Mouse (Mus musculus) hindbrain, embryonic 16.5 days (tissue): ENCODE measurements around the gene Gm26566. TPM values are rescaled to one million over a fixed set of nuclear protein-coding genes. Genes with fewer than 3 reads are reported as not detected.

Source experiments
- ATAC-seq: fragments of 200-750 bp; cut with Nextera tagmentation; 2 replicates; pipeline ENCODE4 v1.8.0; 2017; ENCODE audit warnings: moderate TSS enrichment, moderate library complexity
- H3K27ac ChIP-seq: fragments of 300-500 bp; sonication (generic); 2 replicates; pipeline ENCODE4 v1.5.1; 2014; ENCODE audit warnings: low read depth, mild to moderate bottlenecking, control low read depth, low read length, moderate library complexity
- H3K27me3 ChIP-seq: fragments of 300-500 bp; sonication (generic); replicated peaks from 2 replicates; pipeline ENCODE4 v1.6.1; 2014; ENCODE audit warnings: low read length; ENCODE audit not compliant: control insufficient read depth, insufficient read depth
- H3K36me3 ChIP-seq: fragments of 300-500 bp; sonication (generic); 2 replicates; pipeline ENCODE4 v1.6.1; 2014; ENCODE audit warnings: mild to moderate bottlenecking, low read length, moderate library complexity, mixed read lengths; ENCODE audit not compliant: control insufficient read depth, insufficient read depth
- H3K4me1 ChIP-seq: fragments of 300-500 bp; sonication (generic); 2 replicates; pipeline ENCODE4 v1.6.1; 2014; ENCODE audit warnings: low read depth, low read length; ENCODE audit not compliant: control insufficient read depth, insufficient read depth
- H3K4me2 ChIP-seq: fragments of 300-500 bp; sonication (generic); 2 replicates; pipeline ENCODE4 v1.6.1; 2014; ENCODE audit warnings: mild to moderate bottlenecking, low read length, control low read depth, moderate library complexity
- H3K4me3 ChIP-seq: fragments of 300-500 bp; sonication (generic); 2 replicates; pipeline ENCODE4 v1.5.1; 2014; ENCODE audit warnings: mild to moderate bottlenecking, low read length, control low read depth, moderate library complexity
- H3K9ac ChIP-seq: fragments of 300-500 bp; sonication (generic); 2 replicates; pipeline ENCODE4 v1.6.1; 2014; ENCODE audit warnings: low read depth, mild to moderate bottlenecking, control low read depth, low read length, moderate library complexity
- H3K9me3 ChIP-seq: fragments of 300-500 bp; sonication (generic); 2 replicates; pipeline ENCODE4 v1.6.1; 2014; ENCODE audit warnings: mild to moderate bottlenecking, low read length, moderate library complexity; ENCODE audit not compliant: control insufficient read depth
- WGBS: fragments of 180-500 bp; shearing (Covaris S2); extraction: QIAGEN DNeasy Blood & Tissue Kit; methylation state at CpG from one replicate; pipeline ENCODE4 v1.1.7; 2014; 5-methylcytosine and 5-hydroxymethylcytosine counted together
- polyA plus RNA-seq: library from polyadenylated mRNA; unstranded; fragments of >200 nt; fragmentation: Nextera tagmentation; extraction: Ambion mirVana; gene quantifications from 2 replicates; pipeline ENCODE4 v1.2.1, GENCODE M21; 2015

Gene Gm26566
- polyA plus RNA-seq, 1 experiment from 2014 or later, result 1.5 TPM

DNA sequence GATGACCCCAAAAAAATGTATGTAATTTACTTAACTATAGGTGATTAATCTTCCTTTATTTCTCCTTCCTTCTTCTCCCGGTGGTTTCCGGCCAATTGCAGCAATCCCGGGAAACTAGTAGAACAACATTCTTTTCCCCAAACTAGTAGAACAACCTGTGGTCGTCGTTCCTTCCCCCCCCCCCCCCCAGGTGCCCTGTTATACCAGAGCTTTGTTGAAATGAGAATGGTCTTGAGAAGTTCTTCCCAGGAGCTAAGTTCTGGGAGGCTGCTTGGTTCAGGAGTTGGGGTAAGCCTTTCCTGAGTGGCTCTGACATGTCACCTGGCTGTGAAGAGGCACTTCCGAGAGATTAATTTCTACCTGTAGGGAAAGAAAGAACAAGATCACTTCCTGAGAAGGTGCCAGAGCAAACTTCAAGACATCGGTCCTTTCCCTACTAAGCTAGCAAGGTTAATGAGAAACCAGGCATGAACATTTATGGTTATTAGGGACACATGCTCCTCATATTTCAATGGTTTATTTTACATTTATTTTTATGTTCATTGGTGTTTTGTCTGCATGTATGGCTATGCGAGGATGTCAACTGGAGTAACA is 2.0 kb downstream of the Gm26566 start:
- Histone ChIP-seq H3K27me3 (no peaks in the 10 kb centered on the region), H3K4me2 (no peak overlapping the region), H3K27ac (no peak overlapping the region), H3K4me1 (peaks cover 20% of the 10 kb centered on the region), H3K36me3 (peaks cover 7% of the 10 kb centered on the region), H3K9ac (no peak overlapping the region), H3K4me3 (no peak overlapping the region), H3K9me3 (no peaks in the 10 kb centered on the region)
- WGBS, result 70% methylated on average over 8 of the region's 8 CpGs
- ATAC-seq, result no peak

DNA sequence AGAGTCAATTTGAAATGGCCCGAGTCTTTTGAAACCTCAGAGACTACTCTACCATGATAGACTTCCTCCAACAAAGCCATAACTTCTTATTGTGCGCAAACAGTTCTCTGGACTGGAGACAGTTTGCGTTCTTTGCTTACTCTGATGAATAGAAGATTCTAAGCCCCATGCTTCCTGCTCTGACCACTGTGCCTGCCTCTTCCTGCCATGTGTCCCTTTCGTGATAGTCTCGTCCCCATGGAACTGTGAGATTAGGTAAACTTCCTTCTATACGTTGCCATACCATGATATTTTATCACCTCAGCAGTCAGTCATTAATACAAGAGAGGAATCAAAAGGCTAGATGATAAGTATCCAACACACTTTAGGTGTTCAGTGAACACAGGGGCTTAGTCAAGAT is 5.1 kb downstream of the Gm26566 start:
- Histone ChIP-seq H3K4me3 (no peak overlapping the region), H3K9me3 (no peaks in the 10 kb centered on the region), H3K27ac (no peak overlapping the region), H3K36me3 (no peaks in the 10 kb centered on the region), H3K4me2 (no peak overlapping the region), H3K27me3 (no peaks in the 10 kb centered on the region), H3K9ac (no peak overlapping the region), H3K4me1 (no peaks in the 10 kb centered on the region)
- WGBS, result 92% methylated on average over 6 of the region's 6 CpGs
- ATAC-seq, result no peak

DNA sequence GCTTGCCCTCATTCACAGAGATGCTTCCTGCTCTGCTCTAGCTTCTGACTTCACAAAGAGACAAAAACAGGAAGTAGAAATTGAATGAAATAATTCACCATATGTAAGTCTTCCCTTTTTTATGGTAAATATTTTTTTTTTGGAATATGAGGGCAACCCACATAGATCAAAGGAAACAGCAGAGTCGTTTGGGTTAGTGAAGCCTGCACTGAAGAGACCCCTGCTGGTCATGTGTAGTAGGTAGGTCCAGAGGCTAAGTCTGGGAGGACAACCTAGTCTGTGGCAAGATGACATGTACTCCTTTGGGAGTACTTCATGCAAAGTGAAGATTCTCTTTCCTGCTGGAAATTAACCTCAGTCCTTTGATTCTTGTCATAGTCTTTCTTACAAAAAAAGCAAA is 5.7 kb downstream of the Gm26566 start:
- Histone ChIP-seq H3K9ac (no peak overlapping the region), H3K27ac (no peak overlapping the region), H3K4me1 (no peaks in the 10 kb centered on the region), H3K4me2 (no peak overlapping the region), H3K9me3 (no peaks in the 10 kb centered on the region), H3K27me3 (no peaks in the 10 kb centered on the region), H3K36me3 (no peaks in the 10 kb centered on the region), H3K4me3 (no peak overlapping the region)
- ATAC-seq, result no peak
- WGBS, result 0% methylated on average over 1 of the region's 1 CpGs

DNA sequence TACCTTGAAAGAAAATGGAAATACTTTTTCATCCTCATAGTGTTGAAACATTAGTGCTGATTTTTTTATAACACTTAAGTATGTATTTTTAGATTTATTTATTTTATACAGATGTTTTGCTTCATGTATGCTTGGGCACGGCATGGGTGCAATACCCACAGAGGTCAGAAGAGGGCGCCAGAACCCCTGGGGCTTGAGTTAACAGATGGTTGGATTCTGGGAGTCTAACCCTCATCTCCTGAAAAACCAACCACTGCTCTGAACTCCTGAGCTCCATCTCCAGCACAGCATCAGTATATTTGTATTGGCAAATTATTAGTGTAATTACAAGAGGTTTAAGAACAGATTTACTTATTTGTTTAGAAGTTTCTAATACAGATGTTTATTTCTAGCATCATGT is 16.9 kb downstream of the Gm26566 start:
- no peaks in the 10 kb centered on the region for H3K4me1 ChIP-seq
- no peaks in the 10 kb centered on the region for H3K36me3 ChIP-seq
- H3K9ac ChIP-seq, result no peak overlapping the region
- 5% methylated on average over 2 of the region's 2 CpGs for WGBS
- no peaks in the 10 kb centered on the region for H3K27me3 ChIP-seq
- no peak overlapping the region for H3K27ac ChIP-seq
- H3K4me2 ChIP-seq, result no peak overlapping the region
- no peak for ATAC-seq
- no peaks in the 10 kb centered on the region for H3K9me3 ChIP-seq
- H3K4me3 ChIP-seq, result no peak overlapping the region

- H3K4me1 ChIP-seq, result no peaks in the 10 kb centered on the region
- no peaks in the 10 kb centered on the region for H3K36me3 ChIP-seq
- no peak overlapping the region for H3K4me2 ChIP-seq
- H3K27me3 ChIP-seq, result no peaks in the 10 kb centered on the region
- H3K4me3 ChIP-seq, result no peak overlapping the region
- no peak for ATAC-seq
- no peak overlapping the region for H3K9ac ChIP-seq
- H3K27ac ChIP-seq, result no peak overlapping the region
- WGBS, result 92% methylated on average over 6 of the region's 6 CpGs
- no peaks in the 10 kb centered on the region for H3K9me3 ChIP-seq
Observed at GRCm38 (mm10) chr4:88739036-88739435, 17.4 kb downstream of the Gm26566 start.

- Histone ChIP-seq H3K4me2 (no peak overlapping the region), H3K36me3 (no peaks in the 10 kb centered on the region), H3K27me3 (no peaks in the 10 kb centered on the region), H3K9me3 (no peaks in the 10 kb centered on the region), H3K4me3 (no peak overlapping the region), H3K4me1 (no peaks in the 10 kb centered on the region), H3K9ac (no peak overlapping the region), H3K27ac (no peak overlapping the region)
- WGBS, result 93% methylated on average over 4 of the region's 4 CpGs
- ATAC-seq, result no peak
Observed at GRCm38 (mm10) chr4:88741426-88741825, 19.8 kb downstream of the Gm26566 start.

DNA sequence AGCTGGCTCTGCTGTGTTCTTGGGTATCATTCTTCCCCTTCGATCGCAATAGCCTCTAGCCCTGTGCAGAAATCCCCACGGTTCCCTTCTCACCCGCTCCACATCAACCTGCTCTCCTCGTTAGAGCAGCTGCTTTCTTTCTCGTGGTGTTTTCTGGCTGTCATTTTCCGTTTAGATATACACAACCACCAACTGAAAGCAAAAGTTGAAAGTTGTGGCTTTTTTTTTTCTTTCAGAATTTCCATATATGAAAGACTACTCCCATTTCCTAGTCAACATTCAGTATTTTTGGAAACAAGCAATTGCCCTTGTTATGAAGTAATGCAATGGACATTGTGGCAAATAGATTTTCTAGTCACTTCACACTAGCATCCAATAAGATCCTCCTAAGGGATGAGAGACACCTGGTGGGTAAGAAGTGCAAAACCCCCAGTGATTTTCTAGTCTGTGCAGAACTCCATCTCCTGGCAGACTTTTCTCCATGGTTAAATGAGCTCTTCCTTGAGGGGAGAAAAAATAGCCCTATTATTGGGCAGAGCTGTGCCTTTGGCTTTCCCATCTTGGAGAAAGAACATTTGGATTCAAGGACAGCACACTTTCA is 21.3 kb downstream of the Gm26566 start:
- WGBS, result 80% methylated on average over 7 of the region's 7 CpGs
- Histone ChIP-seq H3K27ac (no peak overlapping the region), H3K27me3 (no peaks in the 10 kb centered on the region), H3K9ac (no peak overlapping the region; the same call in 1 of the 2 replicates), H3K4me1 (no peaks in the 10 kb centered on the region), H3K9me3 (no peaks in the 10 kb centered on the region), H3K36me3 (no peaks in the 10 kb centered on the region), H3K4me2 (no peak overlapping the region), H3K4me3 (no peak overlapping the region)
- ATAC-seq, result no peak

- ATAC-seq, result no peak
- no peak overlapping the region for H3K27ac ChIP-seq
- no peaks in the 10 kb centered on the region for H3K36me3 ChIP-seq
- no peak overlapping the region for H3K4me2 ChIP-seq
- no peaks in the 10 kb centered on the region for H3K27me3 ChIP-seq
- 81% methylated on average over 3 of the region's 3 CpGs for WGBS
- H3K9ac ChIP-seq, result no peak overlapping the region
- no peak overlapping the region for H3K4me3 ChIP-seq
- H3K9me3 ChIP-seq, result no peaks in the 10 kb centered on the region
- no peaks in the 10 kb centered on the region for H3K4me1 ChIP-seq
Observed at GRCm38 (mm10) chr4:88744207-88744606, 22.6 kb downstream of the Gm26566 start.

DNA sequence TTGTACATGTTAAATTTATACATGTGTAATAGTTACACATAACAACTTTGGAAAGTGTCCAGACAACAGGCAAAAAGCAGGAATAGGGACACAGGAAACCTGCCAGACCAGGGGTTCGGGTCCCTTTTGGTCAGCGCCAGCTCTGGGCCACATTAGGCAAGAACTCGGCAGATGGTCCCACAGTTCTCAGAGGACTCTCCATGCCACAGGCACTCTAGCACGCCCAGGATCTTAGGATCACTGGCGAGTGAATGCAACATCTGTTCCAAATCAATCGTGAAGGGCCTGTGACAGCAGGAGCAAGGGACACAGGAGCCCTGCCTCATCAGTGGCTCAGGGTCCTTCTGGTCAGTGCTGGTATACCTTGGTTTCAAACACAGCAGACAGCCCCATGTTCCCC is 28.3 kb downstream of the Gm26566 start:
- Histone ChIP-seq H3K4me2 (no peak overlapping the region), H3K4me3 (no peak overlapping the region), H3K4me1 (no peaks in the 10 kb centered on the region), H3K9me3 (no peaks in the 10 kb centered on the region), H3K27ac (no peak overlapping the region), H3K9ac (no peak overlapping the region), H3K27me3 (no peaks in the 10 kb centered on the region), H3K36me3 (no peaks in the 10 kb centered on the region)
- 57% methylated on average over 6 of the region's 6 CpGs for WGBS
- no peak for ATAC-seq
